Mouse (Mus musculus) liver, embryonic 12.5 days (tissue): ENCODE data around the gene Kdm2b. TPM values are rescaled to one million over a fixed set of nuclear protein-coding genes. Genes with fewer than 3 reads are reported as not detected.
A peak's percentile ranks its signal among the peaks of the same experiment; 100 is the strongest.

Experiments used
- ATAC-seq: fragments of 200-750 bp; cut with Nextera tagmentation; 2 replicates; pipeline ENCODE4 v1.8.0; 2017; ENCODE audit warnings: moderate number of reproducible peaks, mild to moderate bottlenecking, moderate library complexity
- H3K27ac ChIP-seq: fragments of 300-500 bp; sonication (generic); 2 replicates; pipeline ENCODE4 v1.5.1; 2016; ENCODE audit warnings: mild to moderate bottlenecking
- H3K27me3 ChIP-seq: fragments of 300-500 bp; sonication (generic); replicated peaks from 2 replicates; pipeline ENCODE4 v1.6.1; 2016; ENCODE audit warnings: mild to moderate bottlenecking, moderate library complexity
- H3K36me3 ChIP-seq: fragments of 300-500 bp; sonication (generic); 2 replicates; pipeline ENCODE4 v1.6.1; 2016; ENCODE audit warnings: mild to moderate bottlenecking, moderate library complexity
- H3K4me1 ChIP-seq: fragments of 300-500 bp; sonication (generic); 2 replicates; pipeline ENCODE4 v1.6.1; 2016
- H3K4me2 ChIP-seq: fragments of 300-500 bp; sonication (generic); 2 replicates; pipeline ENCODE4 v1.6.1; 2016; ENCODE audit warnings: mild to moderate bottlenecking, moderate library complexity
- H3K4me3 ChIP-seq: fragments of 300-500 bp; sonication (generic); 2 replicates; pipeline ENCODE4 v1.5.1; 2016; ENCODE audit warnings: mild to moderate bottlenecking, moderate library complexity
- H3K9ac ChIP-seq: fragments of 300-500 bp; sonication (generic); 2 replicates; pipeline ENCODE4 v1.6.1; 2016; ENCODE audit warnings: mild to moderate bottlenecking, moderate library complexity
- H3K9me3 ChIP-seq: fragments of 300-500 bp; sonication (generic); replicated peaks from 2 replicates; pipeline ENCODE4 v1.6.1; 2016; ENCODE audit warnings: mild to moderate bottlenecking, moderate library complexity
- WGBS: fragments of 180-500 bp; shearing (Covaris S2); methylation state at CpG from one replicate; pipeline ENCODE4 v1.1.7; 2016; ENCODE audit not compliant: insufficient replicate concordance; 5-methylcytosine and 5-hydroxymethylcytosine counted together
- polyA plus RNA-seq: library from polyadenylated mRNA; unstranded; fragments of >200 nt; fragmentation: Nextera tagmentation; extraction: Ambion mirVana; gene quantifications from 2 replicates; pipeline ENCODE4 v1.2.1, GENCODE M21; 2016

The Kdm2b gene
- polyA plus RNA-seq, 1 experiment from 2014 or later = 28.9 TPM

GRCm38 (mm10) chr5:123008877-123009493 is 19.4 kb upstream of the Kdm2b start:
- H3K4me1 ChIP-seq = peaks cover 13% of the 10 kb centered on the region
- no peak overlapping the region for H3K4me3 ChIP-seq
- H3K9ac ChIP-seq = no peak overlapping the region
- no peaks in the 10 kb centered on the region for H3K36me3 ChIP-seq
- peaks cover 14% of the 10 kb centered on the region; the same call in 1 of the 2 replicates for H3K27me3 ChIP-seq
- no peak for ATAC-seq
- WGBS = 57% methylated on average over 7 of the region's 7 CpGs
- no peak overlapping the region for H3K4me2 ChIP-seq
- no peaks in the 10 kb centered on the region for H3K9me3 ChIP-seq
- no peak overlapping the region for H3K27ac ChIP-seq

GRCm38 (mm10) chr5:123005716-123006592 is 16.3 kb upstream of the Kdm2b start:
- H3K9me3 ChIP-seq = no peaks in the 10 kb centered on the region
- H3K4me2 ChIP-seq = no peak overlapping the region
- WGBS = 61% methylated on average over 19 of the region's 19 CpGs
- H3K36me3 ChIP-seq = no peaks in the 10 kb centered on the region
- no peak for ATAC-seq
- no peak overlapping the region for H3K27ac ChIP-seq
- H3K4me1 ChIP-seq = peaks cover 7% of the 10 kb centered on the region; the same call in 1 of the 2 replicates
- no peak overlapping the region for H3K4me3 ChIP-seq
- peaks cover 14% of the 10 kb centered on the region; the same call in 1 of the 2 replicates for H3K27me3 ChIP-seq
- no peak overlapping the region for H3K9ac ChIP-seq

GRCm38 (mm10) chr5:123000901-123001300 is 11.3 kb upstream of the Kdm2b start:
- Histone ChIP-seq H3K4me1 (0 out of 2 replicates have a peak, but pooled peaks cover 1% of the 10 kb centered on the region), H3K27ac (0 out of 2 replicates have a peak overlapping the region, but pooled peaks have one; percentile 28), H3K4me2 (no peak overlapping the region), H3K9ac (no peak overlapping the region), H3K9me3 (no peaks in the 10 kb centered on the region), H3K27me3 (0 out of 2 replicates have a peak, but pooled peaks cover 6% of the 10 kb centered on the region), H3K36me3 (no peaks in the 10 kb centered on the region), H3K4me3 (no peak overlapping the region)
- ATAC-seq = peak; percentile 72; the same call in 1 of the 2 replicates
- 22% methylated on average over 1 of the region's 1 CpGs for WGBS

- WGBS = 74% methylated on average over 18 of the region's 18 CpGs
Measured at GRCm38 (mm10) chr5:122997205-122998204, 7.9 kb upstream of the Kdm2b start.

GRCm38 (mm10) chr5:122994910-122995309 is 5.3 kb upstream of the Kdm2b start:
- Histone ChIP-seq H3K4me3 (no peak overlapping the region), H3K27ac (no peak overlapping the region), H3K36me3 (no peaks in the 10 kb centered on the region), H3K4me2 (peak overlapping the region; percentile 51; the same call in 1 of the 2 replicates), H3K9ac (no peak overlapping the region), H3K27me3 (0 out of 2 replicates have a peak, but pooled peaks cover 4% of the 10 kb centered on the region), H3K4me1 (peaks cover 25% of the 10 kb centered on the region), H3K9me3 (no peaks in the 10 kb centered on the region)
- no peak for ATAC-seq
- WGBS = 3% methylated on average over 1 of the region's 1 CpGs

More at GRCm38 (mm10) chr5:122997205-122998204, 7.9 kb upstream of the Kdm2b start:
- H3K27me3 ChIP-seq = 0 out of 2 replicates have a peak, but pooled peaks cover 4% of the 10 kb centered on the region
- H3K4me3 ChIP-seq = no peak overlapping the region
- peaks cover 8% of the 10 kb centered on the region; the same call in 1 of the 2 replicates for H3K4me1 ChIP-seq
- H3K4me2 ChIP-seq = no peak overlapping the region
- no peaks in the 10 kb centered on the region for H3K36me3 ChIP-seq
- no peak overlapping the region for H3K9ac ChIP-seq
- ATAC-seq = no peak
- H3K9me3 ChIP-seq = no peaks in the 10 kb centered on the region
- no peak overlapping the region for H3K27ac ChIP-seq

- H3K4me2 ChIP-seq = peak overlapping the region; percentile 51
- no peaks in the 10 kb centered on the region for H3K9me3 ChIP-seq
- ATAC-seq = peak; percentile 75
- H3K27me3 ChIP-seq = 0 out of 2 replicates have a peak, but pooled peaks cover 4% of the 10 kb centered on the region
- 7% methylated on average over 5 of the region's 5 CpGs for WGBS
- H3K4me1 ChIP-seq = peaks cover 30% of the 10 kb centered on the region
- no peaks in the 10 kb centered on the region for H3K36me3 ChIP-seq
- peak overlapping the region; percentile 34 for H3K4me3 ChIP-seq
- H3K9ac ChIP-seq = peak overlapping the region; percentile 28; the same call in 1 of the 2 replicates
- no peak overlapping the region for H3K27ac ChIP-seq
Measured at GRCm38 (mm10) chr5:122994303-122994846, 4.8 kb upstream of the Kdm2b start.

GRCm38 (mm10) chr5:122993811-122994210 is 4.2 kb upstream of the Kdm2b start:
- Histone ChIP-seq H3K36me3 (no peaks in the 10 kb centered on the region), H3K4me3 (peak overlapping the region; percentile 34), H3K27ac (no peak overlapping the region), H3K4me2 (peak overlapping the region; percentile 51), H3K9ac (peak overlapping the region; percentile 28; the same call in 1 of the 2 replicates), H3K27me3 (0 out of 2 replicates have a peak, but pooled peaks cover 4% of the 10 kb centered on the region), H3K4me1 (peaks cover 33% of the 10 kb centered on the region), H3K9me3 (no peaks in the 10 kb centered on the region)
- ATAC-seq = no peak
- 55% methylated on average over 2 of the region's 2 CpGs for WGBS

GRCm38 (mm10) chr5:122991350-122992004 is 1.9 kb upstream of the Kdm2b start:
- peaks cover 20% of the 10 kb centered on the region for H3K27me3 ChIP-seq
- 40% methylated on average over 5 of the region's 5 CpGs for WGBS
- no peak overlapping the region for H3K4me3 ChIP-seq
- H3K9ac ChIP-seq = no peak overlapping the region
- no peaks in the 10 kb centered on the region for H3K36me3 ChIP-seq
- H3K27ac ChIP-seq = no peak overlapping the region
- peaks cover 53% of the 10 kb centered on the region for H3K4me1 ChIP-seq
- ATAC-seq = no peak
- H3K4me2 ChIP-seq = peak overlapping the region; percentile 96; the same call in 1 of the 2 replicates
- no peaks in the 10 kb centered on the region for H3K9me3 ChIP-seq

- no peak overlapping the region; the same call in 1 of the 2 replicates for H3K9ac ChIP-seq
- H3K27me3 ChIP-seq = peaks cover 29% of the 10 kb centered on the region
- peaks cover 53% of the 10 kb centered on the region for H3K4me1 ChIP-seq
- no peaks in the 10 kb centered on the region for H3K9me3 ChIP-seq
- ATAC-seq = no peak
- H3K4me2 ChIP-seq = peak overlapping the region; percentile 96
- no peak overlapping the region for H3K27ac ChIP-seq
- H3K36me3 ChIP-seq = no peaks in the 10 kb centered on the region
- WGBS = 18% methylated on average over 16 of the region's 16 CpGs
- H3K4me3 ChIP-seq = peak overlapping the region; percentile 73
Measured at GRCm38 (mm10) chr5:122990411-122991160, 963 bp upstream of the Kdm2b start.

GRCm38 (mm10) chr5:122989001-122989525 is 560 bp downstream of the Kdm2b start:
- Histone ChIP-seq H3K27me3 (peaks cover 38% of the 10 kb centered on the region), H3K36me3 (0 out of 2 replicates have a peak, but pooled peaks cover 2% of the 10 kb centered on the region), H3K4me1 (peaks cover 45% of the 10 kb centered on the region), H3K9ac (peak overlapping the region; percentile 76), H3K9me3 (no peaks in the 10 kb centered on the region), H3K4me2 (peak overlapping the region; percentile 96), H3K4me3 (peak overlapping the region; percentile 73), H3K27ac (peak overlapping the region; percentile 71)
- peak; percentile 46 for ATAC-seq
- under 1% methylated on average over 35 of the region's 39 CpGs for WGBS
